Mouse (Mus musculus): ENCODE data around the gene Shf. TPM values are rescaled to one million over a fixed set of nuclear protein-coding genes. Genes with fewer than 3 reads are reported as not detected.

Shf gene
- polyA plus RNA-seq, 1 experiment from 2014 or later = 2.5 TPM

DNA sequence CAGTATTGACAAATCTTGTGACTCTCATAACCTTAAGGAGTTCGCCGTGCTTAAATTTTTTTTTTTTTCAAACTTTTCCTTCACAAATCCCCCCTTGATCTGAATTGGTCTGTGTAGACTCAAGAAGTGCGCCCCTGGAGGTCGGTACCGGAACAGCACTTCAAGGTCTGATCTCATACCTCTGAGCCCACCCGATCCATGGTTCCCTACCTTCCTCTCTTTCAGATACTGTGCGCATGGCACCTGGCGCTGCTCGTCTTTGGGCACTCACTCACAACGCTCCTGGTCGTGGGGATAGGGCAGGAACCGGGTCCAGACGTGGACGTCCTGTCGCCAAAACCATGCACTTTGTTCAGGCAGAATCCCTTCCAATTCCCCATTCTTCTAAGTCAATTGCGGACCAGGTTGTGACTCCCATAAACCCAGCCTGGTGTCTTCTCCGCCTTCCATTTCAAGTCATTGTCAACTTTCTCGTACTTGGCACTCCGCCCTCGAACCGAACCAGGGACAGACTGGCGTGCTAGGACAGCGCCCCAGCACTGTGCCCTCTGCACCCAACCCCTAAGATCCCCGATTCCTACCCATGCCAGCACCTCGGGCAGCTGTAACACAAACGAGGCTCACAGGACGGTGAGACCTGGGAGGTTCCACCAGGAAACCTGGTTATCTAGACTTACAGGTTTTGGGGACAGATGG lies 56.1 kb downstream of the Shf start:
- Histone ChIP-seq H3K9me3 (ENCODE audit: low read length) (no peaks in the 10 kb centered on the region), H3K4me2 (replicated peaks; ENCODE audit: low read depth, low read length) (peak overlapping the region; percentile 38), H3K27me3 (replicated peaks; ENCODE audit: insufficient read depth, low read length) (peaks cover 15% of the 10 kb centered on the region), H3K4me1 (ENCODE audit: insufficient read depth, low read depth, low read length) (peaks cover 8% of the 10 kb centered on the region; the same call in 1 of the 2 replicates), H3K36me3 (ENCODE audit: insufficient read depth, low read length) (no peaks in the 10 kb centered on the region), H3K9ac (replicated peaks; ENCODE audit: low read depth) (no peak overlapping the region), H3K4me3 (ENCODE audit: low read depth, low read length) (peak overlapping the region; percentile 16; the same call in 1 of the 2 replicates), H3K27ac (ENCODE audit: low read length) (no peak overlapping the region)
- ATAC-seq (peak; percentile 19; the same call in 1 of the 2 replicates), DNase-seq (ENCODE audit: low spot score) (peak; percentile 44)
- WGBS = 4% methylated on average over 27 of the region's 27 CpGs
- peak; percentile 75 for TF ChIP-seq CTCF (IDR thresholded peaks at IDR 0.05)
- TF ChIP-seq EP300 (IDR thresholded peaks at IDR 0.05) = no peak

GRCm38 (mm10) chr2:122311561-122311960 lies 57.4 kb downstream of the Shf start:
- no peak overlapping the region for H3K9ac ChIP-seq (replicated peaks; ENCODE audit: low read depth)
- H3K4me3 ChIP-seq (ENCODE audit: low read depth, low read length) = no peak overlapping the region
- H3K4me2 ChIP-seq (replicated peaks; ENCODE audit: low read depth, low read length) = no peak overlapping the region
- TF ChIP-seq EP300 (IDR thresholded peaks at IDR 0.05) = no peak
- no peak for TF ChIP-seq CTCF (IDR thresholded peaks at IDR 0.05)
- WGBS = 53% methylated on average over 2 of the region's 2 CpGs
- H3K27ac ChIP-seq (ENCODE audit: low read length) = no peak overlapping the region
- no peaks in the 10 kb centered on the region for H3K9me3 ChIP-seq (ENCODE audit: low read length)
- no peaks in the 10 kb centered on the region for H3K36me3 ChIP-seq (ENCODE audit: insufficient read depth, low read length)
- no peak for ATAC-seq
- peaks cover 8% of the 10 kb centered on the region; the same call in 1 of the 2 replicates for H3K4me1 ChIP-seq (ENCODE audit: insufficient read depth, low read depth, low read length)
- DNase-seq (ENCODE audit: low spot score) = no peak
- H3K27me3 ChIP-seq (replicated peaks; ENCODE audit: insufficient read depth, low read length) = peaks cover 15% of the 10 kb centered on the region

DNA sequence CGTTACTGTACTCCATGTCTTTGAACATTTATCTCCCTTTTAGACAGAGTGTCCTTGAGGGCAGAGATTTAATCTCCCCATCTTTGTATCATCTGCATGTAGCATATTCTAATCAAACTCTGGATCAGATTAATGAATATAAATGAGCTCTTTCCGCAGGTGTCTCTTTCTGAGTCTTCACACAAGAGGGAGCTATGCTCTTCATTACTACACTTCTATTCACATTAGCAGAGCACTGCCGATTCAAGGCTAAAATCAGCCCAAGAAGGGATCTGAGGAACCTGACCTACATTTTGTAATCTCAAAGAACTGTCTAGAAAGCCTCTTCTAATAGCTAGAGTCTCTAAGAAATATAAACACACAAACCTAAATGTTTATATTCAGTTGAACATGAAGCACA lies 59.3 kb downstream of the Shf start:
- no peak for DNase-seq (ENCODE audit: low spot score)
- H3K4me1 ChIP-seq (ENCODE audit: insufficient read depth, low read depth, low read length) = peaks cover 8% of the 10 kb centered on the region; the same call in 1 of the 2 replicates
- no peak overlapping the region for H3K4me2 ChIP-seq (replicated peaks; ENCODE audit: low read depth, low read length)
- no peak overlapping the region for H3K4me3 ChIP-seq (ENCODE audit: low read depth, low read length)
- H3K9ac ChIP-seq (replicated peaks; ENCODE audit: low read depth) = no peak overlapping the region
- TF ChIP-seq EP300 (IDR thresholded peaks at IDR 0.05) (no peak), CTCF (IDR thresholded peaks at IDR 0.05) (no peak)
- H3K27ac ChIP-seq (ENCODE audit: low read length) = no peak overlapping the region
- H3K36me3 ChIP-seq (ENCODE audit: insufficient read depth, low read length) = no peaks in the 10 kb centered on the region
- no peaks in the 10 kb centered on the region for H3K9me3 ChIP-seq (ENCODE audit: low read length)
- WGBS = 35% methylated on average over 3 of the region's 3 CpGs
- no peak for ATAC-seq
- H3K27me3 ChIP-seq (replicated peaks; ENCODE audit: insufficient read depth, low read length) = peaks cover 15% of the 10 kb centered on the region

- H3K27ac ChIP-seq (ENCODE audit: low read length) = no peak overlapping the region
- ATAC-seq (peak; percentile 39; the same call in 1 of the 2 replicates), DNase-seq (ENCODE audit: low spot score) (no peak)
- peaks cover 13% of the 10 kb centered on the region for H3K27me3 ChIP-seq (replicated peaks; ENCODE audit: insufficient read depth, low read length)
- H3K9ac ChIP-seq (replicated peaks; ENCODE audit: low read depth) = no peak overlapping the region
- H3K9me3 ChIP-seq (ENCODE audit: low read length) = no peaks in the 10 kb centered on the region
- TF ChIP-seq CTCF (IDR thresholded peaks at IDR 0.05) (no peak), EP300 (IDR thresholded peaks at IDR 0.05) (no peak)
- WGBS = 29% methylated on average over 4 of the region's 4 CpGs
- H3K4me1 ChIP-seq (ENCODE audit: insufficient read depth, low read depth, low read length) = 0 out of 2 replicates have a peak, but pooled peaks cover 3% of the 10 kb centered on the region
- H3K4me3 ChIP-seq (ENCODE audit: low read depth, low read length) = no peak overlapping the region
- H3K36me3 ChIP-seq (ENCODE audit: insufficient read depth, low read length) = no peaks in the 10 kb centered on the region
- no peak overlapping the region for H3K4me2 ChIP-seq (replicated peaks; ENCODE audit: low read depth, low read length)
Measured at GRCm38 (mm10) chr2:122306184-122306583, 62.8 kb downstream of the Shf start.

GRCm38 (mm10) chr2:122305097-122305892 lies 63.7 kb downstream of the Shf start:
- H3K36me3 ChIP-seq (ENCODE audit: insufficient read depth, low read length) = no peaks in the 10 kb centered on the region
- 82% methylated on average over 16 of the region's 16 CpGs for WGBS
- TF ChIP-seq EP300 (IDR thresholded peaks at IDR 0.05) (no peak), CTCF (IDR thresholded peaks at IDR 0.05) (no peak)
- ATAC-seq (no peak), DNase-seq (ENCODE audit: low spot score) (no peak)
- H3K27me3 ChIP-seq (replicated peaks; ENCODE audit: insufficient read depth, low read length) = peaks cover 21% of the 10 kb centered on the region
- no peak overlapping the region for H3K27ac ChIP-seq (ENCODE audit: low read length)
- 0 out of 2 replicates have a peak, but pooled peaks cover 6% of the 10 kb centered on the region for H3K4me1 ChIP-seq (ENCODE audit: insufficient read depth, low read depth, low read length)
- H3K4me3 ChIP-seq (ENCODE audit: low read depth, low read length) = no peak overlapping the region
- H3K4me2 ChIP-seq (replicated peaks; ENCODE audit: low read depth, low read length) = no peak overlapping the region
- no peaks in the 10 kb centered on the region for H3K9me3 ChIP-seq (ENCODE audit: low read length)
- no peak overlapping the region for H3K9ac ChIP-seq (replicated peaks; ENCODE audit: low read depth)

DNA sequence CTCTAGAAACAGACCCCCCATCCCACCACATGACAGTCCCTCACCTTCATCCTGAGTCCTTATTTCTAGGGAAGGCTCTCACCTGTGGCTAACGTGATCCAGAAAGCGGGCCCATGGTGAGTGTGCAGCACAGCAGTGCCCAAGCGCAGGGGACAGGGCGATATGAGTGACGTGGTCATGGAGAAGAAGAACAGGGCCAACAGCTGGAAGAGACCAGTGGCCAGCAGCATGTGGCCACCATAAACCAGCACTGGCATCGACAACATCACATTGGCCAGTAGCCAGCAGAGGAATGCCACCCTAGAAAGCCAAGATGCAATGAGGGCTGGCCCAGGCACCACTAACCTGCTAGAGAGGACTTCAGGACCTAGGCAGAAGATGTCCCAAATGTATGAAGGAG lies 64.4 kb downstream of the Shf start:
- H3K27me3 ChIP-seq (replicated peaks; ENCODE audit: insufficient read depth, low read length) = peaks cover 28% of the 10 kb centered on the region
- H3K27ac ChIP-seq (ENCODE audit: low read length) = no peak overlapping the region
- no peak overlapping the region for H3K4me2 ChIP-seq (replicated peaks; ENCODE audit: low read depth, low read length)
- H3K9ac ChIP-seq (replicated peaks; ENCODE audit: low read depth) = no peak overlapping the region
- ATAC-seq (no peak), DNase-seq (ENCODE audit: low spot score) (no peak)
- H3K4me1 ChIP-seq (ENCODE audit: insufficient read depth, low read depth, low read length) = 0 out of 2 replicates have a peak, but pooled peaks cover 6% of the 10 kb centered on the region
- H3K36me3 ChIP-seq (ENCODE audit: insufficient read depth, low read length) = no peaks in the 10 kb centered on the region
- no peaks in the 10 kb centered on the region for H3K9me3 ChIP-seq (ENCODE audit: low read length)
- no peak overlapping the region for H3K4me3 ChIP-seq (ENCODE audit: low read depth, low read length)
- WGBS = 89% methylated on average over 6 of the region's 6 CpGs
- TF ChIP-seq EP300 (IDR thresholded peaks at IDR 0.05) (no peak), CTCF (IDR thresholded peaks at IDR 0.05) (no peak)
